10 mouse cellular contexts compared by ENCODE assay signal in genomic region chr9:21953600-21953999, GRCm38 (mm10). TPM values are rescaled to one million over a fixed set of nuclear protein-coding genes. Genes with fewer than 3 reads are reported as not detected.
DNase-seq lines count a peak whose midpoint lies in the region; ATAC-seq and TF ChIP-seq lines count a peak whose summit lies in the region.
"Had no signal": no experiment of that assay in that cellular context is flagged by ENCODE, and none has a peak within 500 bp of the region (broad histone marks: within the 10 kb centered on the region; RNA-seq: fewer than 3 reads in every experiment).

No protein-coding gene starts in this region.

- WGBS in hindbrain, embryonic 15.5 days, result 9% methylated on average over 3 of the region's 3 CpGs
- 6% methylated on average over 3 of the region's 3 CpGs for WGBS in midbrain, embryonic 13.5 days
- WGBS in lung, postnatal 0 days, result 11% methylated on average over 3 of the region's 3 CpGs

- H3K9ac ChIP-seq in MEL (ENCODE audit: control insufficient read depth, low read depth, low read length, poor library complexity, severe bottlenecking), result no peak overlapping the region
- H3K9ac ChIP-seq in hindbrain, embryonic 15.5 days, result no peak overlapping the region
- H3K9ac ChIP-seq in midbrain, embryonic 13.5 days (replicated peaks), result no peak overlapping the region; the same call in 1 of the 2 replicates
- no peak overlapping the region for H3K9ac ChIP-seq in lung, postnatal 0 days (replicated peaks; ENCODE audit: low read depth)
- H3K9ac ChIP-seq: neural tube, embryonic 13.5 days had no signal

- ATAC-seq in hindbrain, embryonic 15.5 days (ENCODE audit: low FRiP score, low read depth), result no peak
- ATAC-seq in midbrain, embryonic 13.5 days, result peak; percentile 7
- no peak for ATAC-seq in lung, postnatal 0 days

- H3K79me2 ChIP-seq in MEL (ENCODE audit: control insufficient read depth, insufficient read depth, low read length, poor library complexity), result peaks cover 1% of the 10 kb centered on the region; the same call in 1 of the 2 replicates

- TF ChIP-seq RAD21 in MEL (IDR thresholded peaks at IDR 0.05; ENCODE audit: low read depth, low read length), result no peak

- no peak overlapping the region for H3K4me2 ChIP-seq in hindbrain, embryonic 15.5 days
- H3K4me2 ChIP-seq in midbrain, embryonic 13.5 days (replicated peaks), result peak overlapping the region; percentile 6; the same call in 1 of the 2 replicates
- no peak overlapping the region for H3K4me2 ChIP-seq in lung, postnatal 0 days (replicated peaks; ENCODE audit: low read depth, low read length)
- H3K4me2 ChIP-seq: neural tube, embryonic 13.5 days had no signal

- no peaks in the 10 kb centered on the region for H3K9me3 ChIP-seq in MEL (replicated peaks; ENCODE audit: insufficient read depth, low read length)
- no peaks in the 10 kb centered on the region for H3K9me3 ChIP-seq in hindbrain, embryonic 15.5 days
- no peaks in the 10 kb centered on the region for H3K9me3 ChIP-seq in midbrain, embryonic 13.5 days
- H3K9me3 ChIP-seq in lung, postnatal 0 days (ENCODE audit: low read length), result no peaks in the 10 kb centered on the region
- H3K9me3 ChIP-seq: neural tube, embryonic 13.5 days had no signal

- H3K36me3 ChIP-seq in MEL (ENCODE audit: control insufficient read depth in 1 of 2, insufficient read depth in 2 of 2, low read length in 2 of 2), result peaks cover under 1 to 11% of the 10 kb centered on the region in 2 experiments; a peak in 2 of 4 replicates
- H3K36me3 ChIP-seq in hindbrain, embryonic 15.5 days, result no peaks in the 10 kb centered on the region
- H3K36me3 ChIP-seq in midbrain, embryonic 13.5 days, result 0 out of 2 replicates have a peak, but pooled peaks cover 4% of the 10 kb centered on the region
- H3K36me3 ChIP-seq in lung, postnatal 0 days (ENCODE audit: insufficient read depth, low read length), result no peaks in the 10 kb centered on the region

- no peak for TF ChIP-seq EP300 in MEL (IDR thresholded peaks at IDR 0.05; ENCODE audit: low read depth in 1 of 2, low read length in 2 of 2)
- TF ChIP-seq EP300 in lung, postnatal 0 days (IDR thresholded peaks at IDR 0.05), result no peak

- intact Hi-C loops in gastrocnemius, postnatal 14 days (cut with DNase I; ENCODE audit: low total_unique reads), result no loop called here

- no peak for TF ChIP-seq POLR2A in MEL (IDR thresholded peaks at IDR 0.05; ENCODE audit: control insufficient read depth in 1 of 2, insufficient read depth in 1 of 2, low read depth in 1 of 2, low read length in 2 of 2, poor library complexity in 1 of 2)

- peak; percentile 44 for DNase-seq in CD4-positive helper T cell, adult 2 months (ENCODE audit: low read depth, low spot score)
- peak; percentile 47 for DNase-seq in MEL (ENCODE audit: low read depth, low spot score)
- no peak for DNase-seq in gastrocnemius, postnatal 14 days
- no peak for DNase-seq in spleen, postnatal 10 days (ENCODE audit: low spot score in 2 of 2)
- no peak for DNase-seq in lung, postnatal 0 days (ENCODE audit: low spot score)
- DNase-seq: kidney, adult 2 months; lung, postnatal 36 days had no signal

- no peak for TF ChIP-seq CTCF in MEL (IDR thresholded peaks at IDR 0.05 in 2 of 3, conservative IDR thresholded peaks at IDR 0.05 in 1 of 3; ENCODE audit: control insufficient read depth in 1 of 3, insufficient read depth in 1 of 3, low read depth in 2 of 3, low read length in 3 of 3, poor library complexity in 1 of 3, severe bottlenecking in 1 of 3)
- no peak for TF ChIP-seq CTCF in lung, postnatal 0 days (IDR thresholded peaks at IDR 0.05)

- H3K4me1 ChIP-seq in MEL (ENCODE audit: control insufficient read depth in 1 of 2, insufficient read depth in 2 of 2, low read length in 2 of 2), result peaks cover 7 to 22% of the 10 kb centered on the region in 2 experiments
- peaks cover 26% of the 10 kb centered on the region for H3K4me1 ChIP-seq in hindbrain, embryonic 15.5 days (replicated peaks)
- peaks cover 34% of the 10 kb centered on the region for H3K4me1 ChIP-seq in midbrain, embryonic 13.5 days (replicated peaks)
- H3K4me1 ChIP-seq in lung, postnatal 0 days (ENCODE audit: insufficient read depth, low read depth, low read length), result peaks cover 4% of the 10 kb centered on the region; the same call in 1 of the 2 replicates

- H3K27ac ChIP-seq in MEL (ENCODE audit: control insufficient read depth, low read depth, low read length), result no peak overlapping the region
- peak overlapping the region; percentile 38; the same call in 1 of the 2 replicates for H3K27ac ChIP-seq in hindbrain, embryonic 15.5 days (replicated peaks)
- peak overlapping the region; percentile 80 for H3K27ac ChIP-seq in midbrain, embryonic 13.5 days
- no peak overlapping the region for H3K27ac ChIP-seq in lung, postnatal 0 days (ENCODE audit: low read length)
- H3K27ac ChIP-seq: neural tube, embryonic 13.5 days had no signal

- no peak overlapping the region for H3K4me3 ChIP-seq in MEL (ENCODE audit: control insufficient read depth in 1 of 2, insufficient read depth in 1 of 2, low read depth in 2 of 2, low read length in 2 of 2)
- H3K4me3 ChIP-seq in hindbrain, embryonic 15.5 days, result no peak overlapping the region
- no peak overlapping the region for H3K4me3 ChIP-seq in midbrain, embryonic 13.5 days (replicated peaks)
- H3K4me3 ChIP-seq in lung, postnatal 0 days (ENCODE audit: low read depth, low read length), result no peak overlapping the region
- H3K4me3 ChIP-seq: neural tube, embryonic 13.5 days had no signal

- H3K27me3 ChIP-seq in MEL (ENCODE audit: control insufficient read depth in 1 of 2, insufficient read depth in 2 of 2, low read length in 2 of 2), result no peaks in the 10 kb centered on the region
- H3K27me3 ChIP-seq in hindbrain, embryonic 15.5 days, result no peaks in the 10 kb centered on the region
- peaks cover 6% of the 10 kb centered on the region; the same call in 1 of the 2 replicates for H3K27me3 ChIP-seq in midbrain, embryonic 13.5 days
- no peaks in the 10 kb centered on the region for H3K27me3 ChIP-seq in lung, postnatal 0 days (replicated peaks; ENCODE audit: insufficient read depth, low read length)

TF ChIP-seq in MEL, 35 proteins besides CTCF, POLR2A, EP300 and RAD21 (continues in another document):
- TF ChIP-seq HCFC1 (IDR thresholded peaks at IDR 0.05; ENCODE audit: low read depth, low read length) (no peak), MYC (IDR thresholded peaks at IDR 0.05; ENCODE audit: low read depth, low read length) (no peak), TBP (IDR thresholded peaks at IDR 0.05; ENCODE audit: low read depth, low read length) (no peak), GABPA (IDR thresholded peaks at IDR 0.05; ENCODE audit: low read depth, low read length) (no peak), MAX (IDR thresholded peaks at IDR 0.05; ENCODE audit: low read length) (no peak), UBTF (IDR thresholded peaks at IDR 0.05; ENCODE audit: borderline replicate concordance, insufficient read depth, low read depth, low read length) (no peak), ELF1 (IDR thresholded peaks at IDR 0.05; ENCODE audit: low read depth, low read length) (no peak), USF1 (IDR thresholded peaks at IDR 0.05; ENCODE audit: low read depth, low read length) (no peak)

RNA-seq across cellular contexts. Expression of gene Swsap1, which starts 2.0 kb away (rescaled TPM):
- 12.7 and 17.2 TPM in 2 replicates for total RNA-seq in MEL (2012; rRNA removed)
- 10 to 100 TPM in 1 of 2 experiments, not detected in 1; 19.3 TPM for polyA plus RNA-seq in MEL (2012; ENCODE audit: insufficient read depth in 1 of 2, insufficient read length in 2 of 2, low read depth in 1 of 2, low replicate concordance in 2 of 2, missing spikeins in 1 of 2)
- 9.1 and 9.3 TPM in 2 replicates for polyA plus RNA-seq in hindbrain, embryonic 15.5 days (2015; fragmentation: Nextera tagmentation; extraction: Ambion mirVana)
- 9.8 and 12.6 TPM in 2 replicates for polyA plus RNA-seq in midbrain, embryonic 13.5 days (2015; fragmentation: Nextera tagmentation; extraction: Ambion mirVana)
- 1 to 10 TPM; 2.7 to 3.6 TPM for total RNA-seq in gastrocnemius, postnatal 14 days (2021)
- 5.7 and 5.8 TPM in 2 replicates for polyA plus RNA-seq in lung, postnatal 0 days (2015; fragmentation: Nextera tagmentation; extraction: Ambion mirVana)

RNA-seq across cellular contexts. Expression of gene Epor, which starts 9.7 kb away (rescaled TPM):
- 139 and 192 TPM in 2 replicates for total RNA-seq in MEL (2012; rRNA removed)
- polyA plus RNA-seq in MEL (2012; ENCODE audit: insufficient read depth in 1 of 2, insufficient read length in 2 of 2, low read depth in 1 of 2, low replicate concordance in 2 of 2, missing spikeins in 1 of 2), result 100 to 1,000 TPM in 1 of 2 experiments, not detected in 1; 440 TPM
- polyA plus RNA-seq in hindbrain, embryonic 15.5 days (2015; fragmentation: Nextera tagmentation; extraction: Ambion mirVana), result 1.3 and 1.9 TPM in 2 replicates
- polyA plus RNA-seq in midbrain, embryonic 13.5 days (2015; fragmentation: Nextera tagmentation; extraction: Ambion mirVana), result 1.4 and 2.5 TPM in 2 replicates
- 1 to 10 TPM; 1.3 to 2.2 TPM for total RNA-seq in gastrocnemius, postnatal 14 days (2021)
- polyA plus RNA-seq in lung, postnatal 0 days (2015; fragmentation: Nextera tagmentation; extraction: Ambion mirVana), result 5.7 and 7.4 TPM in 2 replicates

RNA-seq across cellular contexts. Expression of gene Plppr2, which starts 16.8 kb away (rescaled TPM):
- total RNA-seq in MEL (2012; rRNA removed), result 1.3 and 1.4 TPM in 2 replicates
- 10 to 100 TPM in 1 of 2 experiments, not detected in 1; 13.9 TPM for polyA plus RNA-seq in MEL (2012; ENCODE audit: insufficient read depth in 1 of 2, insufficient read length in 2 of 2, low read depth in 1 of 2, low replicate concordance in 2 of 2, missing spikeins in 1 of 2)
- 95.5 and 119 TPM in 2 replicates for polyA plus RNA-seq in hindbrain, embryonic 15.5 days (2015; fragmentation: Nextera tagmentation; extraction: Ambion mirVana)
- polyA plus RNA-seq in midbrain, embryonic 13.5 days (2015; fragmentation: Nextera tagmentation; extraction: Ambion mirVana), result 65.8 and 72.0 TPM in 2 replicates
- 1 to 10 TPM; 1.4 TPM for total RNA-seq in gastrocnemius, postnatal 14 days (2021)
- 2.2 and 3.3 TPM in 2 replicates for polyA plus RNA-seq in lung, postnatal 0 days (2015; fragmentation: Nextera tagmentation; extraction: Ambion mirVana)

RNA-seq across cellular contexts. Expression of gene Tmem205, which starts 26.2 kb away (rescaled TPM):
- 118 and 128 TPM in 2 replicates for total RNA-seq in MEL (2012; rRNA removed)
- 100 to 1,000 TPM in 1 of 2 experiments, not detected in 1; 114 TPM for polyA plus RNA-seq in MEL (2012; ENCODE audit: insufficient read depth in 1 of 2, insufficient read length in 2 of 2, low read depth in 1 of 2, low replicate concordance in 2 of 2, missing spikeins in 1 of 2)
- 51.7 and 53.8 TPM in 2 replicates for polyA plus RNA-seq in hindbrain, embryonic 15.5 days (2015; fragmentation: Nextera tagmentation; extraction: Ambion mirVana)
- polyA plus RNA-seq in midbrain, embryonic 13.5 days (2015; fragmentation: Nextera tagmentation; extraction: Ambion mirVana), result 41.1 and 42.0 TPM in 2 replicates
- total RNA-seq in gastrocnemius, postnatal 14 days (2021), result 10 to 100 TPM; 13.7 to 14.2 TPM
- polyA plus RNA-seq in lung, postnatal 0 days (2015; fragmentation: Nextera tagmentation; extraction: Ambion mirVana), result 106 and 107 TPM in 2 replicates

RNA-seq across cellular contexts. Expression of gene Ccdc159, which starts 26.3 kb away (rescaled TPM):
- total RNA-seq in MEL (2012; rRNA removed), result 1.0 and 1.4 TPM in 2 replicates
- polyA plus RNA-seq in MEL (2012; ENCODE audit: insufficient read depth in 1 of 2, insufficient read length in 2 of 2, low read depth in 1 of 2, low replicate concordance in 2 of 2, missing spikeins in 1 of 2), result 1 to 10 TPM in 1 of 2 experiments, not detected in 1; 6.4 TPM
- polyA plus RNA-seq in hindbrain, embryonic 15.5 days (2015; fragmentation: Nextera tagmentation; extraction: Ambion mirVana), result 8.5 and 11.7 TPM in 2 replicates
- 7.1 and 10.3 TPM in 2 replicates for polyA plus RNA-seq in midbrain, embryonic 13.5 days (2015; fragmentation: Nextera tagmentation; extraction: Ambion mirVana)
- under 1 TPM; 0.33 TPM for total RNA-seq in gastrocnemius, postnatal 14 days (2021)
- 1.2 and 1.4 TPM in 2 replicates for polyA plus RNA-seq in lung, postnatal 0 days (2015; fragmentation: Nextera tagmentation; extraction: Ambion mirVana)

Comparison
In these comparisons a context has a peak if more than half of its experiments do, and no peak if none do; other contexts are left out.
1. DNase-seq: peak in CD4-positive helper T cell, adult 2 months (single experiment) and MEL (single experiment); none in gastrocnemius, postnatal 14 days (single experiment), spleen, postnatal 10 days (0 of 2) and lung, postnatal 0 days (single experiment).
2. H3K27ac ChIP-seq: peak in hindbrain, embryonic 15.5 days (single experiment) and midbrain, embryonic 13.5 days (single experiment); none in MEL (single experiment) and lung, postnatal 0 days (single experiment).